Mouse (Mus musculus) neural tube, embryonic 14.5 days (tissue): ENCODE results near the gene Mylk4. TPM values are rescaled to one million over a fixed set of nuclear protein-coding genes. Genes with fewer than 3 reads are reported as not detected.

Experiments used
- ATAC-seq: fragments of 200-750 bp; cut with Nextera tagmentation; 2 replicates; pipeline ENCODE4 v1.8.0; 2017; ENCODE audit warnings: low read depth, mild to moderate bottlenecking, moderate TSS enrichment, moderate library complexity
- H3K27ac ChIP-seq: fragments of 300-500 bp; sonication (generic); 2 replicates; pipeline ENCODE4 v1.5.1; 2014; ENCODE audit warnings: low read depth, mild to moderate bottlenecking, control low read depth, low read length, moderate library complexity, mixed read lengths
- H3K27me3 ChIP-seq: fragments of 300-500 bp; sonication (generic); 2 replicates; pipeline ENCODE4 v1.6.1; 2014; ENCODE audit warnings: low read length; ENCODE audit not compliant: control insufficient read depth, insufficient read depth
- H3K36me3 ChIP-seq: fragments of 300-500 bp; sonication (generic); 2 replicates; pipeline ENCODE4 v1.6.1; 2014; ENCODE audit warnings: low read length, mixed read lengths; ENCODE audit not compliant: control insufficient read depth, insufficient read depth
- H3K4me1 ChIP-seq: fragments of 300-500 bp; sonication (generic); 2 replicates; pipeline ENCODE4 v1.6.1; 2014; ENCODE audit warnings: low read length; ENCODE audit not compliant: control insufficient read depth, insufficient read depth
- H3K4me2 ChIP-seq: fragments of 300-500 bp; sonication (generic); 2 replicates; pipeline ENCODE4 v1.6.1; 2014; ENCODE audit warnings: mild to moderate bottlenecking, low read depth, low read length, control low read depth
- H3K4me3 ChIP-seq: fragments of 300-500 bp; sonication (generic); 2 replicates; pipeline ENCODE4 v1.5.1; 2014; ENCODE audit warnings: low read depth, low read length, control low read depth, mixed read lengths
- H3K9ac ChIP-seq: fragments of 300-500 bp; sonication (generic); replicated peaks from 2 replicates; pipeline ENCODE4 v1.6.1; 2014; ENCODE audit warnings: low read depth, mild to moderate bottlenecking, control low read depth, low read length, mixed read lengths
- H3K9me3 ChIP-seq: fragments of 300-500 bp; sonication (generic); 2 replicates; pipeline ENCODE4 v1.6.1; 2016; ENCODE audit warnings: low read length; ENCODE audit not compliant: control insufficient read depth
- WGBS: fragments of 180-500 bp; shearing (Covaris S2); extraction: QIAGEN DNeasy Blood & Tissue Kit; methylation state at CpG from one replicate; pipeline ENCODE4 v1.1.7; 2014; 5-methylcytosine and 5-hydroxymethylcytosine counted together
- polyA plus RNA-seq: library from polyadenylated mRNA; unstranded; fragments of >200 nt; fragmentation: Nextera tagmentation; extraction: Ambion mirVana; gene quantifications from 2 replicates; pipeline ENCODE4 v1.2.1, GENCODE M21; 2014

Mylk4 gene
- polyA plus RNA-seq, 1 experiment from 2014 or later: 0.28 TPM

- Histone ChIP-seq H3K4me3 (no peak overlapping the region), H3K4me2 (no peak overlapping the region), H3K27me3 (no peaks in the 10 kb centered on the region), H3K9me3 (no peaks in the 10 kb centered on the region), H3K9ac (no peak overlapping the region), H3K27ac (no peak overlapping the region), H3K4me1 (no peaks in the 10 kb centered on the region), H3K36me3 (no peaks in the 10 kb centered on the region)
- WGBS: 77% methylated on average over 4 of the region's 4 CpGs
- ATAC-seq: no peak
Observed at GRCm38 (mm10) chr13:32660294-32660693, 123.5 kb downstream of the Mylk4 start.

- Histone ChIP-seq H3K4me2 (no peak overlapping the region), H3K4me3 (no peak overlapping the region), H3K27me3 (no peaks in the 10 kb centered on the region), H3K9me3 (no peaks in the 10 kb centered on the region), H3K9ac (no peak overlapping the region), H3K27ac (no peak overlapping the region), H3K36me3 (no peaks in the 10 kb centered on the region), H3K4me1 (no peaks in the 10 kb centered on the region)
- WGBS: 96% methylated on average over 5 of the region's 5 CpGs
- no peak for ATAC-seq
Observed at GRCm38 (mm10) chr13:32659271-32659670, 124.5 kb downstream of the Mylk4 start.

GRCm38 (mm10) chr13:32657583-32657982 is 126.2 kb downstream of the Mylk4 start:
- 98% methylated on average over 2 of the region's 2 CpGs for whole genome bisulfite sequencing
- no peaks in the 10 kb centered on the region for H3K36me3 ChIP-seq
- ATAC-seq: no peak

More at GRCm38 (mm10) chr13:32657583-32657982, 126.2 kb downstream of the Mylk4 start:
- H3K27ac ChIP-seq: no peak overlapping the region
- H3K9ac ChIP-seq: no peak overlapping the region
- no peaks in the 10 kb centered on the region for H3K27me3 ChIP-seq
- no peaks in the 10 kb centered on the region for H3K9me3 ChIP-seq
- H3K4me1 ChIP-seq: no peaks in the 10 kb centered on the region
- no peak overlapping the region for H3K4me2 ChIP-seq
- no peak overlapping the region for H3K4me3 ChIP-seq

Other genes starting within 250 kb of the Mylk4 start
- 25.6 and 29.0 TPM in 2 replicates for gene Wrnip1, start 18.1 kb upstream of the Mylk4 start, polyA plus RNA-seq
- not detected in 2 replicates for gene D930007J09Rik, start 18.9 kb upstream of the Mylk4 start, polyA plus RNA-seq
- gene Serpinb1a, start 67.2 kb upstream of the Mylk4 start, polyA plus RNA-seq: 0.54 and 2.6 TPM in 2 replicates
- gene Serpinb1c, start 114.3 kb upstream of the Mylk4 start, polyA plus RNA-seq: 0.15 TPM in 1 of 2 replicates, not detected in the other
- gene Serpinb6b, start 181.3 kb upstream of the Mylk4 start, polyA plus RNA-seq: 0.53 and 0.60 TPM in 2 replicates
- gene Serpinb9, start 219.3 kb upstream of the Mylk4 start, polyA plus RNA-seq: 1.2 and 1.6 TPM in 2 replicates
- 0.28 and 0.29 TPM in 2 replicates for gene Serpinb9b, start 243.5 kb upstream of the Mylk4 start, polyA plus RNA-seq